Mouse (Mus musculus): Measurements from ENCODE around the gene Minpp1.

- TF ChIP-seq CTCF (IDR thresholded peaks at IDR 0.05; ENCODE audit: low read depth) (no peak), EP300 (optimal IDR thresholded peaks at IDR 0.05) (no peak)
These were observed 31.0 kb downstream of the Minpp1 start for GRCm38 (mm10) chr19:32516575-32516974.

All from stomach, postnatal 0 days (tissue).